Mouse (Mus musculus) layer of hippocampus, postnatal 10 days (tissue): ENCODE data around the gene Mab21l2. TPM values are rescaled to one million over a fixed set of nuclear protein-coding genes. Genes with fewer than 3 reads are reported as not detected.

Source experiments
- DNase-seq, 2 experiments: peaks; one replicate each; pipeline ENCODE4 v3.0.0; 2021; ENCODE audit warnings: low spot score in 2 of 2
- total RNA-seq, 2 experiments: library from RNA; stranded (reverse); gene quantifications; 2 replicates each; pipeline ENCODE4 v1.2.3; 2021

The Mab21l2 gene
- total RNA-seq, 2 experiments from 2014 or later, result not detected

GRCm38 (mm10) chr3:86539555-86540168 lies 8.8 kb downstream of the Mab21l2 start:
- DNase-seq, result no peak

GRCm38 (mm10) chr3:86538645-86539554 lies 9.5 kb downstream of the Mab21l2 start:
- no peak for DNase-seq

- no peak for DNase-seq
Measured at GRCm38 (mm10) chr3:86536751-86537150, 11.7 kb downstream of the Mab21l2 start.

GRCm38 (mm10) chr3:86531531-86532269 lies 16.7 kb downstream of the Mab21l2 start:
- DNase-seq, result no peak

- no peak for DNase-seq
Measured at GRCm38 (mm10) chr3:86522880-86523505, 25.4 kb downstream of the Mab21l2 start.

- no peak for DNase-seq
Measured at GRCm38 (mm10) chr3:86518506-86519109, 29.8 kb downstream of the Mab21l2 start.

GRCm38 (mm10) chr3:86500586-86500985 lies 47.8 kb downstream of the Mab21l2 start:
- no peak for DNase-seq
